8 mouse cellular contexts compared by ENCODE assay signal in the genomic region with DNA sequence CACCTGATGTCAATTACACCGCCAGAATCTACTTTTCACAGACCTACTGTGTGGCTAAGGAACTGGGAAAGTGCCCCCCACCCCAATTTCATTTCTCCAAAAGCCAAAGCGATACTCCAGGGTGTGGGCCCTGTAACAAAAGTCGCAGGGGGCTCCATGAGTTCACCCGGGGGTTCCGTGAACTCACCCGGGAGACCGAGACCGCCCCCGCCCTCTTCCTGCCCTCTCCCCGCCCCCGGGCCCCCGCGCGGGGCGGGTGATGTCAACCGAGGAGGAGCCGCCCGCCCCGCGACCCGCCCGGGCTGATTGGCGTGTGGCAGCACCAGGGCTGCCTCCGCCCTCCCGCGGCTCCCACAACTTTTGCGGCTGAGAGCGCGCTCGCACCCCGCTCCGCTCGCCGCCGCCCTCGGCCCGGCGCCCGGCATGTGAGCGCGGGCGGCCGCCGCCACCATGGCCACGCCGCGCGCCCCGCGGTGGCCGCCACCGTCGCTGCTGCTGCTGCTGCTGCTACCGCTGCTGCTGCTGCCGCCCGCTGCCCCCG. TPM values are rescaled to one million over a fixed set of nuclear protein-coding genes. Genes with fewer than 3 reads are reported as not detected.
A peak's percentile ranks its signal among the peaks of the same experiment; 100 is the strongest.
DNase-seq lines count a peak whose midpoint lies in the region; ATAC-seq and TF ChIP-seq lines count a peak whose summit lies in the region.

A gene (plus strand): TSS at position 209 of the 541 bp plus-strand sequence.

- H3K4me3 ChIP-seq in heart, embryonic 12.5 days, result peak within 1 kb of the TSS; percentile 82
- H3K4me3 ChIP-seq in kidney, embryonic 16.5 days (ENCODE audit: low read length), result peak within 1 kb of the TSS; percentile 64
- peak within 1 kb of the TSS; percentile 79 for H3K4me3 ChIP-seq in liver, embryonic 13.5 days (replicated peaks)
- peak within 1 kb of the TSS; percentile 83 for H3K4me3 ChIP-seq in neural tube, embryonic 12.5 days
- peak within 1 kb of the TSS; percentile 80 for H3K4me3 ChIP-seq in stomach, postnatal 0 days (ENCODE audit: low read depth, low read length)

- TF ChIP-seq EP300 in stomach, postnatal 0 days (optimal IDR thresholded peaks at IDR 0.05), result no peak

- peak within 1 kb of the TSS; percentile 76 for H3K4me2 ChIP-seq in heart, embryonic 12.5 days
- peak within 1 kb of the TSS; percentile 80 for H3K4me2 ChIP-seq in kidney, embryonic 16.5 days (replicated peaks; ENCODE audit: low read depth, low read length)
- H3K4me2 ChIP-seq in liver, embryonic 13.5 days, result peak within 1 kb of the TSS; percentile 98
- peak within 1 kb of the TSS; percentile 91 for H3K4me2 ChIP-seq in neural tube, embryonic 12.5 days (replicated peaks)
- H3K4me2 ChIP-seq in stomach, postnatal 0 days (replicated peaks; ENCODE audit: low read depth), result peak within 1 kb of the TSS; percentile 90

- H3K9me3 ChIP-seq in heart, embryonic 12.5 days (replicated peaks), result no peaks in the 10 kb centered on the region
- H3K9me3 ChIP-seq in kidney, embryonic 16.5 days (ENCODE audit: low read length), result no peaks in the 10 kb centered on the region
- no peaks in the 10 kb centered on the region for H3K9me3 ChIP-seq in liver, embryonic 13.5 days (replicated peaks)
- no peaks in the 10 kb centered on the region for H3K9me3 ChIP-seq in neural tube, embryonic 12.5 days
- no peaks in the 10 kb centered on the region for H3K9me3 ChIP-seq in stomach, postnatal 0 days (ENCODE audit: control insufficient read depth, low read length)

- peak; percentile 54; the same call in 1 of the 2 replicates for TF ChIP-seq POLR2A in brain, embryonic 14.5 days (IDR thresholded peaks at IDR 0.05; ENCODE audit: borderline replicate concordance, extremely low read depth, insufficient read depth, insufficient read length, poor library complexity, severe bottlenecking)

- H3K27me3 ChIP-seq in heart, embryonic 12.5 days (replicated peaks), result no peaks in the 10 kb centered on the region
- H3K27me3 ChIP-seq in kidney, embryonic 16.5 days (ENCODE audit: insufficient read depth, low read length), result no peaks in the 10 kb centered on the region
- no peaks in the 10 kb centered on the region for H3K27me3 ChIP-seq in liver, embryonic 13.5 days
- H3K27me3 ChIP-seq in neural tube, embryonic 12.5 days (replicated peaks), result no peaks in the 10 kb centered on the region
- no peaks in the 10 kb centered on the region for H3K27me3 ChIP-seq in stomach, postnatal 0 days (ENCODE audit: control insufficient read depth, insufficient read depth, low read length)

- peak within 1 kb of the TSS; percentile 95 for H3K9ac ChIP-seq in heart, embryonic 12.5 days
- H3K9ac ChIP-seq in kidney, embryonic 16.5 days (replicated peaks; ENCODE audit: low read length), result peak within 1 kb of the TSS; percentile 83
- H3K9ac ChIP-seq in liver, embryonic 13.5 days, result peak within 1 kb of the TSS; percentile 92
- H3K9ac ChIP-seq in neural tube, embryonic 12.5 days, result peak within 1 kb of the TSS; percentile 94
- peak within 1 kb of the TSS; percentile 90 for H3K9ac ChIP-seq in stomach, postnatal 0 days (ENCODE audit: low read length)

- 1% methylated on average over 51 of the region's 57 CpGs for WGBS in heart, embryonic 12.5 days
- WGBS in kidney, embryonic 16.5 days, result under 1% methylated on average over 34 of the region's 57 CpGs
- under 1% methylated on average over 54 of the region's 57 CpGs for WGBS in liver, embryonic 13.5 days (ENCODE audit: insufficient replicate concordance)
- WGBS in neural tube, embryonic 12.5 days, result under 1% methylated on average over 55 of the region's 57 CpGs
- under 1% methylated on average over 33 of the region's 57 CpGs for WGBS in stomach, postnatal 0 days

- H3K36me3 ChIP-seq in heart, embryonic 12.5 days, result peaks cover 5% of the 10 kb centered on the region; the same call in 1 of the 2 replicates
- H3K36me3 ChIP-seq in kidney, embryonic 16.5 days (ENCODE audit: insufficient read depth, low read length), result no peaks in the 10 kb centered on the region
- 0 out of 2 replicates have a peak, but pooled peaks cover 3% of the 10 kb centered on the region for H3K36me3 ChIP-seq in liver, embryonic 13.5 days
- H3K36me3 ChIP-seq in neural tube, embryonic 12.5 days, result no peaks in the 10 kb centered on the region
- H3K36me3 ChIP-seq in stomach, postnatal 0 days (ENCODE audit: control insufficient read depth, insufficient read depth, low read length), result no peaks in the 10 kb centered on the region; the same call in 1 of the 2 replicates

- DNase-seq in brain, embryonic 14.5 days (ENCODE audit: low read depth), result peak; percentile 81
- peak; percentile 67 for DNase-seq in liver, embryonic 13.5 days
- peak; percentile 79 for DNase-seq in stomach, postnatal 0 days (ENCODE audit: low spot score)

- H3K4me1 ChIP-seq in heart, embryonic 12.5 days (replicated peaks), result peaks cover 48% of the 10 kb centered on the region
- peaks cover 23% of the 10 kb centered on the region; the same call in 1 of the 2 replicates for H3K4me1 ChIP-seq in kidney, embryonic 16.5 days (ENCODE audit: insufficient read depth, low read length)
- peaks cover 50% of the 10 kb centered on the region for H3K4me1 ChIP-seq in liver, embryonic 13.5 days (replicated peaks)
- H3K4me1 ChIP-seq in neural tube, embryonic 12.5 days, result peaks cover 36% of the 10 kb centered on the region
- H3K4me1 ChIP-seq in stomach, postnatal 0 days (replicated peaks; ENCODE audit: control insufficient read depth, insufficient read depth), result no peaks in the 10 kb centered on the region

- no peak for TF ChIP-seq CTCF in brain, embryonic 14.5 days (IDR thresholded peaks at IDR 0.05; ENCODE audit: borderline replicate concordance, extremely low read depth, insufficient read depth, insufficient read length)
- peak; percentile 11; the same call in 1 of the 2 replicates for TF ChIP-seq CTCF in stomach, postnatal 0 days (IDR thresholded peaks at IDR 0.05; ENCODE audit: low read depth)

- H3K27ac ChIP-seq in heart, embryonic 12.5 days (ENCODE audit: poor library complexity, severe bottlenecking), result peak within 1 kb of the TSS; percentile 87
- H3K27ac ChIP-seq in kidney, embryonic 16.5 days (ENCODE audit: low read length), result peak within 1 kb of the TSS; percentile 74
- H3K27ac ChIP-seq in liver, embryonic 13.5 days, result peak within 1 kb of the TSS; percentile 70
- peak within 1 kb of the TSS; percentile 42; the same call in 1 of the 2 replicates for H3K27ac ChIP-seq in neural tube, embryonic 12.5 days
- peak within 1 kb of the TSS; percentile 92 for H3K27ac ChIP-seq in stomach, postnatal 0 days (replicated peaks)

- ATAC-seq in CD4-positive, CD25-positive, alpha-beta regulatory T cell, adult 4 months, result peak; percentile 53
- 0 out of 2 replicates have a peak, but pooled peaks have one; percentile 45 for ATAC-seq in erythroblast, adult 5-6 weeks (replicated peaks; ENCODE audit: low FRiP score, poor library complexity, severe bottlenecking)
- ATAC-seq in heart, embryonic 12.5 days (ENCODE audit: insufficient number of reproducible peaks, low FRiP score), result peak; percentile 85
- peak; percentile 89 for ATAC-seq in kidney, embryonic 16.5 days (ENCODE audit: low FRiP score, low TSS enrichment)
- ATAC-seq in liver, embryonic 13.5 days (ENCODE audit: low read depth), result peak; percentile 88
- ATAC-seq in neural tube, embryonic 12.5 days (ENCODE audit: low FRiP score, low read depth), result peak; percentile 81
- ATAC-seq in stomach, postnatal 0 days (ENCODE audit: low FRiP score, low TSS enrichment), result peak; percentile 84

RNA-seq across cellular contexts. Expression of the gene that starts here (rescaled TPM):
- polyA plus RNA-seq in CD4-positive, CD25-positive, alpha-beta regulatory T cell, adult 4 months (2017; shearing (Covaris generic)), result 10 to 100 TPM; 21.1 to 31.1 TPM
- polyA plus RNA-seq in brain, embryonic 14.5 days (2012; rRNA removed), result 17.4 and 23.4 TPM in 2 replicates
- total RNA-seq in erythroblast, adult 5-6 weeks (2015; ENCODE audit: low replicate concordance), result 3.7 and 7.5 TPM in 2 replicates
- 2.4 and 6.4 TPM in 2 replicates for total RNA-seq in erythroblast, adult 5-6 weeks (2017; ENCODE audit: low replicate concordance)
- 48.3 and 54.0 TPM in 2 replicates for polyA plus RNA-seq in heart, embryonic 12.5 days (2016; fragmentation: Nextera tagmentation; extraction: Ambion mirVana)
- polyA plus RNA-seq in kidney, embryonic 16.5 days (2015; fragmentation: Nextera tagmentation; extraction: Ambion mirVana), result 14.3 and 17.3 TPM in 2 replicates
- 4.1 and 5.2 TPM in 2 replicates for polyA plus RNA-seq in liver, embryonic 13.5 days (2015; fragmentation: Nextera tagmentation; extraction: Ambion mirVana)
- 19.9 TPM in 2 replicates for polyA plus RNA-seq in neural tube, embryonic 12.5 days (2016; fragmentation: Nextera tagmentation; extraction: Ambion mirVana)
- polyA plus RNA-seq in stomach, postnatal 0 days (2015; fragmentation: Nextera tagmentation; extraction: Ambion mirVana), result 8.5 and 9.1 TPM in 2 replicates

Comparison
In these comparisons a context has a peak if more than half of its experiments do, and no peak if none do; other contexts are left out.
1. Peak in every context shown above with its lines: DNase-seq, ATAC-seq, H3K4me3 ChIP-seq and H3K27ac ChIP-seq.
2. H3K27ac ChIP-seq: peak in every context shown above with its lines; median percentile 92 in stomach, postnatal 0 days; 87 in heart, embryonic 12.5 days; 74 in kidney, embryonic 16.5 days; 70 in liver, embryonic 13.5 days; 42 in neural tube, embryonic 12.5 days.